Mouse (Mus musculus) embryo, embryonic 9.5 days (tissue): ENCODE measurements around the gene Onecut3.
A peak's percentile ranks its signal among the peaks of the same experiment; 100 is the strongest.

Experiments used
- DNase-seq: peaks from one replicate; pipeline ENCODE4 v3.0.0-alpha.2; 2017; ENCODE audit errors: extremely low spot score

Onecut3 gene

GRCm38 (mm10) chr10:80552364-80552763 lies 57.7 kb downstream of the Onecut3 start:
- DNase-seq, result no peak

GRCm38 (mm10) chr10:80553575-80553974 lies 58.9 kb downstream of the Onecut3 start:
- DNase-seq, result no peak

- no peak for DNase-seq
Observed at GRCm38 (mm10) chr10:80553997-80554396, 59.4 kb downstream of the Onecut3 start.

GRCm38 (mm10) chr10:80557346-80557965 lies 62.8 kb downstream of the Onecut3 start:
- peak; percentile 74 for DNase-seq

GRCm38 (mm10) chr10:80559431-80559830 lies 64.8 kb downstream of the Onecut3 start:
- no peak for DNase-seq

- no peak for DNase-seq
Observed at GRCm38 (mm10) chr10:80560621-80561020, 66.0 kb downstream of the Onecut3 start.

- DNase-seq, result peak; percentile 96
Observed at GRCm38 (mm10) chr10:80561116-80561944, 66.7 kb downstream of the Onecut3 start, which contains the start of gene Rexo1. Rexo1 (minus strand) TSS chr10:80561560.

GRCm38 (mm10) chr10:80566375-80567092 lies 71.9 kb downstream of the Onecut3 start:
- DNase-seq, result peak; percentile 86
